Mouse (Mus musculus): ENCODE data around the gene Camsap2. TPM values are rescaled to one million over a fixed set of nuclear protein-coding genes. Genes with fewer than 3 reads are reported as not detected.

Camsap2 gene
- polyA plus RNA-seq, 1 experiment from 2014 or later, result 23.7 TPM

GRCm38 (mm10) chr1:136340541-136340940 lies 5.4 kb downstream of the Camsap2 start:
- Histone ChIP-seq H3K27ac (replicated peaks; ENCODE audit: low read depth, low read length) (no peak overlapping the region), H3K4me3 (ENCODE audit: low read depth, low read length) (no peak overlapping the region), H3K9ac (replicated peaks; ENCODE audit: low read length) (no peak overlapping the region), H3K4me1 (ENCODE audit: control insufficient read depth, insufficient read depth, low read length) (peaks cover 3% of the 10 kb centered on the region), H3K36me3 (replicated peaks; ENCODE audit: control insufficient read depth, insufficient read depth, low read depth, low read length) (no peaks in the 10 kb centered on the region; the same call in 1 of the 2 replicates), H3K27me3 (ENCODE audit: control insufficient read depth, insufficient read depth, low read length) (no peaks in the 10 kb centered on the region), H3K9me3 (replicated peaks; ENCODE audit: control insufficient read depth, low read length) (no peaks in the 10 kb centered on the region), H3K4me2 (ENCODE audit: low read depth, low read length) (no peak overlapping the region)
- WGBS, result 97% methylated on average over 3 of the region's 3 CpGs
- DNase-seq (ENCODE audit: low spot score), result no peak
- ATAC-seq (replicated peaks; ENCODE audit: insufficient number of reproducible peaks, low FRiP score, low TSS enrichment, low read depth), result no peak

GRCm38 (mm10) chr1:136334743-136335142 lies 11.2 kb downstream of the Camsap2 start:
- no peaks in the 10 kb centered on the region for H3K27me3 ChIP-seq (ENCODE audit: control insufficient read depth, insufficient read depth, low read length)
- no peak overlapping the region for H3K9ac ChIP-seq (replicated peaks; ENCODE audit: low read length)
- H3K4me1 ChIP-seq (ENCODE audit: control insufficient read depth, insufficient read depth, low read length), result no peaks in the 10 kb centered on the region
- 90% methylated on average over 10 of the region's 10 CpGs for WGBS
- no peak overlapping the region for H3K4me2 ChIP-seq (ENCODE audit: low read depth, low read length)
- H3K27ac ChIP-seq (replicated peaks; ENCODE audit: low read depth, low read length), result no peak overlapping the region
- DNase-seq (ENCODE audit: low spot score), result no peak
- no peak overlapping the region for H3K4me3 ChIP-seq (ENCODE audit: low read depth, low read length)
- ATAC-seq (replicated peaks; ENCODE audit: insufficient number of reproducible peaks, low FRiP score, low TSS enrichment, low read depth), result no peak
- no peaks in the 10 kb centered on the region for H3K9me3 ChIP-seq (replicated peaks; ENCODE audit: control insufficient read depth, low read length)
- H3K36me3 ChIP-seq (replicated peaks; ENCODE audit: control insufficient read depth, insufficient read depth, low read depth, low read length), result no peaks in the 10 kb centered on the region

- ATAC-seq (replicated peaks; ENCODE audit: insufficient number of reproducible peaks, low FRiP score, low TSS enrichment, low read depth), result no peak
- no peak overlapping the region for H3K27ac ChIP-seq (replicated peaks; ENCODE audit: low read depth, low read length)
- H3K4me2 ChIP-seq (ENCODE audit: low read depth, low read length), result no peak overlapping the region
- H3K9me3 ChIP-seq (replicated peaks; ENCODE audit: control insufficient read depth, low read length), result no peaks in the 10 kb centered on the region
- WGBS, result 89% methylated on average over 3 of the region's 3 CpGs
- H3K4me1 ChIP-seq (ENCODE audit: control insufficient read depth, insufficient read depth, low read length), result no peaks in the 10 kb centered on the region
- no peak overlapping the region for H3K9ac ChIP-seq (replicated peaks; ENCODE audit: low read length)
- H3K27me3 ChIP-seq (ENCODE audit: control insufficient read depth, insufficient read depth, low read length), result no peaks in the 10 kb centered on the region
- no peak overlapping the region for H3K4me3 ChIP-seq (ENCODE audit: low read depth, low read length)
- no peak for DNase-seq (ENCODE audit: low spot score)
- no peaks in the 10 kb centered on the region for H3K36me3 ChIP-seq (replicated peaks; ENCODE audit: control insufficient read depth, insufficient read depth, low read depth, low read length)
Measured at GRCm38 (mm10) chr1:136333512-136333911, 12.4 kb downstream of the Camsap2 start.

GRCm38 (mm10) chr1:136333071-136333470 lies 12.8 kb downstream of the Camsap2 start:
- ATAC-seq (replicated peaks; ENCODE audit: insufficient number of reproducible peaks, low FRiP score, low TSS enrichment, low read depth), result no peak
- Histone ChIP-seq H3K27me3 (ENCODE audit: control insufficient read depth, insufficient read depth, low read length) (no peaks in the 10 kb centered on the region), H3K36me3 (replicated peaks; ENCODE audit: control insufficient read depth, insufficient read depth, low read depth, low read length) (no peaks in the 10 kb centered on the region), H3K4me1 (ENCODE audit: control insufficient read depth, insufficient read depth, low read length) (no peaks in the 10 kb centered on the region), H3K9ac (replicated peaks; ENCODE audit: low read length) (no peak overlapping the region), H3K27ac (replicated peaks; ENCODE audit: low read depth, low read length) (no peak overlapping the region), H3K9me3 (replicated peaks; ENCODE audit: control insufficient read depth, low read length) (no peaks in the 10 kb centered on the region), H3K4me2 (ENCODE audit: low read depth, low read length) (no peak overlapping the region), H3K4me3 (ENCODE audit: low read depth, low read length) (no peak overlapping the region)
- WGBS, result 87% methylated on average over 7 of the region's 7 CpGs
- DNase-seq (ENCODE audit: low spot score), result no peak

GRCm38 (mm10) chr1:136331836-136332235 lies 14.1 kb downstream of the Camsap2 start:
- no peak overlapping the region for H3K9ac ChIP-seq (replicated peaks; ENCODE audit: low read length)
- H3K27me3 ChIP-seq (ENCODE audit: control insufficient read depth, insufficient read depth, low read length), result no peaks in the 10 kb centered on the region
- no peaks in the 10 kb centered on the region for H3K4me1 ChIP-seq (ENCODE audit: control insufficient read depth, insufficient read depth, low read length)
- no peaks in the 10 kb centered on the region for H3K36me3 ChIP-seq (replicated peaks; ENCODE audit: control insufficient read depth, insufficient read depth, low read depth, low read length)
- no peak overlapping the region for H3K4me2 ChIP-seq (ENCODE audit: low read depth, low read length)
- no peak overlapping the region for H3K4me3 ChIP-seq (ENCODE audit: low read depth, low read length)
- H3K9me3 ChIP-seq (replicated peaks; ENCODE audit: control insufficient read depth, low read length), result no peaks in the 10 kb centered on the region
- no peak overlapping the region for H3K27ac ChIP-seq (replicated peaks; ENCODE audit: low read depth, low read length)
- WGBS, result 93% methylated on average over 4 of the region's 4 CpGs
- DNase-seq (ENCODE audit: low spot score) (no peak), ATAC-seq (replicated peaks; ENCODE audit: insufficient number of reproducible peaks, low FRiP score, low TSS enrichment, low read depth) (no peak)

GRCm38 (mm10) chr1:136329426-136329825 lies 16.5 kb downstream of the Camsap2 start:
- Histone ChIP-seq H3K9ac (replicated peaks; ENCODE audit: low read length) (no peak overlapping the region), H3K27ac (replicated peaks; ENCODE audit: low read depth, low read length) (no peak overlapping the region), H3K4me3 (ENCODE audit: low read depth, low read length) (no peak overlapping the region), H3K4me2 (ENCODE audit: low read depth, low read length) (no peak overlapping the region), H3K9me3 (replicated peaks; ENCODE audit: control insufficient read depth, low read length) (no peaks in the 10 kb centered on the region), H3K36me3 (replicated peaks; ENCODE audit: control insufficient read depth, insufficient read depth, low read depth, low read length) (no peaks in the 10 kb centered on the region), H3K4me1 (ENCODE audit: control insufficient read depth, insufficient read depth, low read length) (no peaks in the 10 kb centered on the region), H3K27me3 (ENCODE audit: control insufficient read depth, insufficient read depth, low read length) (no peaks in the 10 kb centered on the region)
- DNase-seq (ENCODE audit: low spot score) (no peak), ATAC-seq (replicated peaks; ENCODE audit: insufficient number of reproducible peaks, low FRiP score, low TSS enrichment, low read depth) (0 out of 2 replicates have a peak, but pooled peaks have one; percentile 44)
- WGBS, result 91% methylated on average over 4 of the region's 4 CpGs

- Histone ChIP-seq H3K4me2 (ENCODE audit: low read depth, low read length) (no peak overlapping the region), H3K9ac (replicated peaks; ENCODE audit: low read length) (no peak overlapping the region), H3K27ac (replicated peaks; ENCODE audit: low read depth, low read length) (no peak overlapping the region), H3K4me1 (ENCODE audit: control insufficient read depth, insufficient read depth, low read length) (no peaks in the 10 kb centered on the region), H3K4me3 (ENCODE audit: low read depth, low read length) (no peak overlapping the region), H3K27me3 (ENCODE audit: control insufficient read depth, insufficient read depth, low read length) (no peaks in the 10 kb centered on the region), H3K36me3 (replicated peaks; ENCODE audit: control insufficient read depth, insufficient read depth, low read depth, low read length) (peaks cover 2% of the 10 kb centered on the region; the same call in 1 of the 2 replicates), H3K9me3 (replicated peaks; ENCODE audit: control insufficient read depth, low read length) (no peaks in the 10 kb centered on the region)
- 31% methylated on average over 2 of the region's 2 CpGs for WGBS
- DNase-seq (ENCODE audit: low spot score), result peak; percentile 85
- 0 out of 2 replicates have a peak, but pooled peaks have one; percentile 59 for ATAC-seq (replicated peaks; ENCODE audit: insufficient number of reproducible peaks, low FRiP score, low TSS enrichment, low read depth)
Measured at GRCm38 (mm10) chr1:136328640-136329039, 17.3 kb downstream of the Camsap2 start.

- Histone ChIP-seq H3K36me3 (replicated peaks; ENCODE audit: control insufficient read depth, insufficient read depth, low read depth, low read length) (peaks cover 2% of the 10 kb centered on the region; the same call in 1 of the 2 replicates), H3K4me3 (ENCODE audit: low read depth, low read length) (no peak overlapping the region), H3K9ac (replicated peaks; ENCODE audit: low read length) (no peak overlapping the region), H3K27me3 (ENCODE audit: control insufficient read depth, insufficient read depth, low read length) (no peaks in the 10 kb centered on the region), H3K9me3 (replicated peaks; ENCODE audit: control insufficient read depth, low read length) (no peaks in the 10 kb centered on the region), H3K4me2 (ENCODE audit: low read depth, low read length) (no peak overlapping the region), H3K27ac (replicated peaks; ENCODE audit: low read depth, low read length) (no peak overlapping the region), H3K4me1 (ENCODE audit: control insufficient read depth, insufficient read depth, low read length) (no peaks in the 10 kb centered on the region)
- ATAC-seq (replicated peaks; ENCODE audit: insufficient number of reproducible peaks, low FRiP score, low TSS enrichment, low read depth) (no peak), DNase-seq (ENCODE audit: low spot score) (no peak)
- 76% methylated on average over 3 of the region's 3 CpGs for WGBS
Measured at GRCm38 (mm10) chr1:136327638-136328037, 18.3 kb downstream of the Camsap2 start.

All from embryonic facial prominence, embryonic 11.5 days (tissue).